ENCODE assay signal across 11 mouse cellular contexts in the genomic region with DNA sequence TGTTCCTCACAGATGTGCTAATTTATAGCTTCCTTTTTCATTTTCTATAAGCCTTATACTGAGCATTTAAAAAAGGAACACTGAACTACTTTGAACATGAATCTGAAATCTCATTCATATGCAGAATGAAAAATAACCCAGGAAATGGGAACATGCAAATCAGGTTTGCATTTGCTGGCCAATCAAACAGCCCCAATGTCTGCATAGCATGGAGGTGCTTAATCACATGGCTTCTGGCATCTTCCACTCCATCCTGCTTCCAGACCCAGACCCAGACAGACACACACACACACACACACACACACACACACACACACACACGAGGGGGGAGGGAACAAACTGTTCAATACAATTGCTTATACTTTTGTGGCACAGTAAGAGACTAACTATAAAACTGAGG.
"Had no signal": no experiment of that assay in that cellular context is flagged by ENCODE, and none has a peak within 500 bp of the region (broad histone marks: within the 10 kb centered on the region; RNA-seq: fewer than 3 reads in every experiment).

No protein-coding gene starts in this region.

- DNase-seq: lung, adult 18-20 months; lung, embryonic 14.5 days; lung, postnatal 10 days; lung, postnatal 4 days; midbrain, embryonic 14.5 days; retina, postnatal 1 day; right cerebral cortex, postnatal 14 days; right cerebral cortex, postnatal 4 days; thymus, adult 2 months; thymus, postnatal 25 days; thymus, postnatal 4 days had no signal
